14 mouse cellular contexts compared by ENCODE assay signal in genomic region chr19:42136126-42136525, GRCm38 (mm10).
"Had no signal": no experiment of that assay in that cellular context is flagged by ENCODE, and none has a peak within 500 bp of the region (broad histone marks: within the 10 kb centered on the region; RNA-seq: fewer than 3 reads in every experiment).

No protein-coding gene starts in this region.

- H3K36me3 ChIP-seq: limb, embryonic 13.5 days; liver, embryonic 13.5 days; midbrain, embryonic 12.5 days; neural tube, embryonic 15.5 days had no signal

- H3K27ac ChIP-seq: layer of hippocampus, adult 2 months; limb, embryonic 13.5 days; midbrain, embryonic 12.5 days; neural tube, embryonic 15.5 days; stomach, postnatal 0 days had no signal

- H3K9me3 ChIP-seq: limb, embryonic 13.5 days; liver, embryonic 13.5 days; midbrain, embryonic 12.5 days; neural tube, embryonic 15.5 days had no signal

- H3K4me2 ChIP-seq: limb, embryonic 13.5 days; liver, embryonic 13.5 days; midbrain, embryonic 12.5 days; neural tube, embryonic 15.5 days had no signal

- DNase-seq: kidney, adult 11 months; kidney, adult 9 months; kidney, postnatal 10 days; kidney, postnatal 4 days; left cerebral cortex, postnatal 4 days; liver, embryonic 13.5 days; lung, adult 18-20 months; right cerebral cortex, postnatal 14 days had no signal

- H3K4me3 ChIP-seq: layer of hippocampus, adult 2 months; limb, embryonic 13.5 days; liver, embryonic 13.5 days; midbrain, embryonic 12.5 days; myocyte; neural tube, embryonic 15.5 days had no signal

- H3K4me1 ChIP-seq: limb, embryonic 13.5 days; neural tube, embryonic 15.5 days had no signal

- H3K9ac ChIP-seq: limb, embryonic 13.5 days; liver, embryonic 13.5 days; midbrain, embryonic 12.5 days; neural tube, embryonic 15.5 days had no signal

- H3K27me3 ChIP-seq: limb, embryonic 13.5 days; liver, embryonic 13.5 days; neural tube, embryonic 15.5 days had no signal
